Mouse (Mus musculus) embryonic facial prominence, embryonic 13.5 days (tissue): ENCODE measurements around the gene Klhl23. TPM values are rescaled to one million over a fixed set of nuclear protein-coding genes. Genes with fewer than 3 reads are reported as not detected.
"Not testable (repeated sequence)": the region's sequence is repeated elsewhere in the genome, so short reads cannot be mapped to it uniquely, and the experiment has no call there.

Experiments used
- ATAC-seq: fragments of 200-750 bp; cut with Nextera tagmentation; 2 replicates; pipeline ENCODE4 v1.8.0; 2017; ENCODE audit warnings: low read depth; ENCODE audit not compliant: insufficient number of reproducible peaks, insufficient read depth, low FRiP score, low TSS enrichment
- H3K27ac ChIP-seq: fragments of 300-500 bp; sonication (generic); 2 replicates; pipeline ENCODE4 v1.5.1; 2015; ENCODE audit warnings: moderate library complexity, mild to moderate bottlenecking, inconsistent platforms
- H3K27me3 ChIP-seq: fragments of 300-500 bp; sonication (generic); 2 replicates; pipeline ENCODE4 v1.6.1; 2015; ENCODE audit warnings: mild to moderate bottlenecking, inconsistent platforms
- H3K36me3 ChIP-seq: fragments of 300-500 bp; sonication (generic); 2 replicates; pipeline ENCODE4 v1.6.1; 2015; ENCODE audit warnings: mild to moderate bottlenecking, inconsistent platforms
- H3K4me1 ChIP-seq: fragments of 300-500 bp; sonication (generic); 2 replicates; pipeline ENCODE4 v1.6.1; 2015; ENCODE audit warnings: inconsistent platforms
- H3K4me2 ChIP-seq: fragments of 300-500 bp; sonication (generic); 2 replicates; pipeline ENCODE4 v1.6.1; 2015; ENCODE audit warnings: moderate library complexity, mild to moderate bottlenecking, inconsistent platforms
- H3K4me3 ChIP-seq: fragments of 300-500 bp; sonication (generic); 2 replicates; pipeline ENCODE4 v1.5.1; 2015; ENCODE audit warnings: mild to moderate bottlenecking, inconsistent platforms
- H3K9ac ChIP-seq: fragments of 300-500 bp; sonication (generic); 2 replicates; pipeline ENCODE4 v1.6.1; 2015; ENCODE audit warnings: mild to moderate bottlenecking, inconsistent platforms
- H3K9me3 ChIP-seq: fragments of 300-500 bp; sonication (generic); 2 replicates; pipeline ENCODE4 v1.6.1; 2016; ENCODE audit warnings: inconsistent platforms
- WGBS: fragments of 180-500 bp; shearing (Covaris S2); methylation state at CpG from one replicate; pipeline ENCODE4 v1.1.7; 2015; ENCODE audit warnings: mixed read lengths; 5-methylcytosine and 5-hydroxymethylcytosine counted together
- polyA plus RNA-seq: library from polyadenylated mRNA; unstranded; fragments of >200 nt; fragmentation: Nextera tagmentation; extraction: Ambion mirVana; gene quantifications from 2 replicates; pipeline ENCODE4 v1.2.1, GENCODE M21; 2015

The Klhl23 gene
- polyA plus RNA-seq, 1 experiment from 2014 or later, result 27.3 TPM

- H3K27me3 ChIP-seq, result no peaks in the 10 kb centered on the region
- no peak overlapping the region for H3K9ac ChIP-seq
- H3K27ac ChIP-seq, result no peak overlapping the region
- no peak for ATAC-seq
- H3K9me3 ChIP-seq, result no peaks in the 10 kb centered on the region
- H3K4me3 ChIP-seq, result no peak overlapping the region
- H3K4me1 ChIP-seq, result no peaks in the 10 kb centered on the region
- H3K36me3 ChIP-seq, result no peaks in the 10 kb centered on the region
- WGBS, result 63% methylated on average over 15 of the region's 15 CpGs
- H3K4me2 ChIP-seq, result no peak overlapping the region
Observed at GRCm38 (mm10) chr2:69810169-69810568, 11.6 kb upstream of the Klhl23 start.

GRCm38 (mm10) chr2:69811349-69811748 lies 10.4 kb upstream of the Klhl23 start:
- H3K36me3 ChIP-seq, ATAC-seq, H3K9me3 ChIP-seq, H3K27me3 ChIP-seq, H3K27ac ChIP-seq, H3K4me1 ChIP-seq, H3K4me2 ChIP-seq, H3K4me3 ChIP-seq, H3K9ac ChIP-seq: not testable (repeated sequence)
- 74% methylated on average over 7 of the region's 7 CpGs for WGBS

GRCm38 (mm10) chr2:69816575-69816974 lies 5.2 kb upstream of the Klhl23 start:
- Histone ChIP-seq H3K36me3 (no peaks in the 10 kb centered on the region), H3K9me3 (no peaks in the 10 kb centered on the region), H3K27me3 (no peaks in the 10 kb centered on the region), H3K9ac (no peak overlapping the region), H3K4me3 (no peak overlapping the region), H3K4me1 (0 out of 2 replicates have a peak, but pooled peaks cover 2% of the 10 kb centered on the region), H3K4me2 (no peak overlapping the region), H3K27ac (no peak overlapping the region)
- 87% methylated on average over 5 of the region's 5 CpGs for WGBS
- ATAC-seq, result no peak

GRCm38 (mm10) chr2:69818350-69819085 lies 3.2 kb upstream of the Klhl23 start:
- H3K27me3 ChIP-seq, result no peaks in the 10 kb centered on the region
- no peak overlapping the region for H3K9ac ChIP-seq
- no peak overlapping the region for H3K27ac ChIP-seq
- no peak for ATAC-seq
- no peak overlapping the region for H3K4me3 ChIP-seq
- no peak overlapping the region for H3K4me2 ChIP-seq
- H3K36me3 ChIP-seq, result no peaks in the 10 kb centered on the region
- H3K9me3 ChIP-seq, result no peaks in the 10 kb centered on the region
- WGBS, result 68% methylated on average over 9 of the region's 9 CpGs
- peaks cover 3% of the 10 kb centered on the region; the same call in 1 of the 2 replicates for H3K4me1 ChIP-seq

- no peak for ATAC-seq
- Histone ChIP-seq H3K4me3 (no peak overlapping the region), H3K27me3 (no peaks in the 10 kb centered on the region), H3K36me3 (peaks cover 8% of the 10 kb centered on the region), H3K4me2 (no peak overlapping the region), H3K9me3 (no peaks in the 10 kb centered on the region), H3K4me1 (peaks cover 16% of the 10 kb centered on the region), H3K27ac (no peak overlapping the region), H3K9ac (no peak overlapping the region)
- WGBS, result 60% methylated on average over 1 of the region's 1 CpGs
Observed at GRCm38 (mm10) chr2:69820201-69820600, 1.5 kb upstream of the Klhl23 start.

- Histone ChIP-seq H3K9ac (peak overlapping the region; percentile 93), H3K4me2 (peak overlapping the region; percentile 74), H3K9me3 (no peaks in the 10 kb centered on the region), H3K4me3 (peak overlapping the region; percentile 82), H3K27ac (peak overlapping the region; percentile 95), H3K4me1 (peaks cover 16% of the 10 kb centered on the region), H3K36me3 (peaks cover 20% of the 10 kb centered on the region), H3K27me3 (no peaks in the 10 kb centered on the region)
- ATAC-seq, result peak; percentile 76
- under 1% methylated on average over 65 of the region's 80 CpGs for WGBS
Observed at GRCm38 (mm10) chr2:69822361-69823128, 801 bp downstream of the Klhl23 start.

GRCm38 (mm10) chr2:69823129-69823677 lies 1.5 kb downstream of the Klhl23 start:
- 2% methylated on average over 42 of the region's 45 CpGs for WGBS
- H3K36me3 ChIP-seq, result peaks cover 20% of the 10 kb centered on the region
- H3K27me3 ChIP-seq, result no peaks in the 10 kb centered on the region
- peak overlapping the region; percentile 82 for H3K4me3 ChIP-seq
- no peaks in the 10 kb centered on the region for H3K9me3 ChIP-seq
- peaks cover 16% of the 10 kb centered on the region for H3K4me1 ChIP-seq
- ATAC-seq, result peak; percentile 65; the same call in 1 of the 2 replicates
- peak overlapping the region; percentile 74 for H3K4me2 ChIP-seq
- peak overlapping the region; percentile 93 for H3K9ac ChIP-seq
- H3K27ac ChIP-seq, result peak overlapping the region; percentile 95

- H3K4me1 ChIP-seq, result peaks cover 16% of the 10 kb centered on the region
- WGBS, result 78% methylated on average over 10 of the region's 10 CpGs
- no peaks in the 10 kb centered on the region for H3K27me3 ChIP-seq
- no peaks in the 10 kb centered on the region for H3K9me3 ChIP-seq
- H3K36me3 ChIP-seq, result peaks cover 43% of the 10 kb centered on the region
- H3K27ac ChIP-seq, result no peak overlapping the region
- no peak overlapping the region for H3K4me2 ChIP-seq
- no peak for ATAC-seq
- H3K4me3 ChIP-seq, result no peak overlapping the region
- H3K9ac ChIP-seq, result no peak overlapping the region
Observed at GRCm38 (mm10) chr2:69825898-69826297, 4.2 kb downstream of the Klhl23 start.

GRCm38 (mm10) chr2:69826380-69826779 lies 4.6 kb downstream of the Klhl23 start:
- Histone ChIP-seq H3K4me2 (no peak overlapping the region), H3K27me3 (no peaks in the 10 kb centered on the region), H3K27ac (no peak overlapping the region), H3K9me3 (no peaks in the 10 kb centered on the region), H3K4me1 (peaks cover 16% of the 10 kb centered on the region), H3K4me3 (no peak overlapping the region), H3K36me3 (peaks cover 48% of the 10 kb centered on the region), H3K9ac (no peak overlapping the region)
- ATAC-seq, result no peak
- WGBS, result 78% methylated on average over 2 of the region's 2 CpGs

- peaks cover 58% of the 10 kb centered on the region for H3K36me3 ChIP-seq
Observed at GRCm38 (mm10) chr2:69828031-69828430, 6.3 kb downstream of the Klhl23 start.

GRCm38 (mm10) chr2:69829680-69830079 lies 7.9 kb downstream of the Klhl23 start:
- no peak for ATAC-seq
- Histone ChIP-seq H3K9me3 (no peaks in the 10 kb centered on the region), H3K36me3 (peaks cover 68% of the 10 kb centered on the region), H3K4me3 (no peak overlapping the region), H3K9ac (no peak overlapping the region), H3K4me2 (no peak overlapping the region), H3K27ac (no peak overlapping the region), H3K4me1 (0 out of 2 replicates have a peak, but pooled peaks cover under 1% of the 10 kb centered on the region), H3K27me3 (no peaks in the 10 kb centered on the region)
- 91% methylated on average over 2 of the region's 2 CpGs for WGBS

More at GRCm38 (mm10) chr2:69828031-69828430, 6.3 kb downstream of the Klhl23 start:
- Histone ChIP-seq H3K4me2 (no peak overlapping the region), H3K27me3 (no peaks in the 10 kb centered on the region), H3K9me3 (no peaks in the 10 kb centered on the region), H3K4me3 (no peak overlapping the region), H3K4me1 (peaks cover 13% of the 10 kb centered on the region), H3K27ac (no peak overlapping the region), H3K9ac (no peak overlapping the region)
- 52% methylated on average over 7 of the region's 7 CpGs for WGBS
- no peak for ATAC-seq
